Mouse (Mus musculus) testis, adult 2 months (tissue): ENCODE results near the gene Notch4.

Source experiments
- CTCF ChIP-seq: fragments of 200-500 bp; IDR thresholded peaks from 2 replicates; pipeline ENCODE4 v1.5.1; 2012; ENCODE audit warnings: low read depth, mild to moderate bottlenecking, inconsistent platforms, low read length, moderate library complexity; ENCODE audit not compliant: control insufficient read depth, insufficient read depth, insufficient replicate concordance
- POLR2A ChIP-seq: fragments of 200-500 bp; IDR thresholded peaks from 2 replicates; pipeline ENCODE4 v1.6.1; 2012; ENCODE audit warnings: low read depth, mild to moderate bottlenecking, inconsistent platforms, low read length, moderate library complexity; ENCODE audit not compliant: control insufficient read depth

DNA sequence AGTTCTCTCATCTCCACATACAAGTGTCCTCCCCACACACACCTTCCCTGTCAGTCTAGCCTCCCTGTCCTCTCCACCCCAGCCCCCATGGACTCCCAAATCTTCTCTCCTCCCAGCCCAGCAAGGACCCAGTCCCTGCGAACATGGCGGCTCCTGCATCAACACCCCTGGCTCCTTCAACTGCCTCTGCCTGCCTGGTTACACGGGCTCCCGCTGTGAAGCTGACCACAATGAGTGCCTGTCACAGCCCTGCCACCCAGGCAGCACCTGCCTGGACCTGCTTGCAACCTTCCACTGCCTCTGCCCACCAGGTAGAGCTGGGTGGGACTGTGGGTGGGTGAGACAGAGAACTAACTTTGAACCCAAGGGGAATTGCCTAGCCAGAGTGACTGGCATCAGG is 5.9 kb downstream of the Notch4 start:
- TF ChIP-seq CTCF (no peak), POLR2A (no peak)
